Mouse (Mus musculus) bone marrow macrophage, adult 2 months (primary cell): Measurements from ENCODE around the gene Ckap2. TPM values are rescaled to one million over a fixed set of nuclear protein-coding genes. Genes with fewer than 3 reads are reported as not detected.
A peak's percentile ranks its signal among the peaks of the same experiment; 100 is the strongest.

Experiments
- H3K27ac ChIP-seq: 2 replicates; pipeline ENCODE4 v1.5.1; 2012; ENCODE audit warnings: low read depth, low read length; ENCODE audit not compliant: insufficient read depth
- H3K4me1 ChIP-seq: 2 replicates; pipeline ENCODE4 v1.6.1; 2012; ENCODE audit warnings: low read length; ENCODE audit not compliant: control insufficient read depth, insufficient read depth
- H3K4me3 ChIP-seq: 2 replicates; pipeline ENCODE4 v1.5.1; 2012; ENCODE audit warnings: mild to moderate bottlenecking, low read length, moderate library complexity; ENCODE audit not compliant: insufficient read depth
- CTCF ChIP-seq: IDR thresholded peaks from 2 replicates; pipeline ENCODE4 v1.5.1; 2012; ENCODE audit warnings: low read depth, mild to moderate bottlenecking, low read length, moderate library complexity
- POLR2A ChIP-seq: IDR thresholded peaks from 2 replicates; pipeline ENCODE4 v1.6.1; 2012; ENCODE audit warnings: mild to moderate bottlenecking, low read depth, low read length, borderline replicate concordance
- polyA plus RNA-seq: library from polyadenylated mRNA; stranded (reverse); fragments of >200 nt; gene quantifications from 2 replicates; pipeline ENCODE4 v1.2.4, GENCODE M21; 2012; ENCODE audit not compliant: missing spikeins, insufficient read depth, insufficient read length

Ckap2 gene
- polyA plus RNA-seq, 1 experiment, result 22.0 TPM

DNA sequence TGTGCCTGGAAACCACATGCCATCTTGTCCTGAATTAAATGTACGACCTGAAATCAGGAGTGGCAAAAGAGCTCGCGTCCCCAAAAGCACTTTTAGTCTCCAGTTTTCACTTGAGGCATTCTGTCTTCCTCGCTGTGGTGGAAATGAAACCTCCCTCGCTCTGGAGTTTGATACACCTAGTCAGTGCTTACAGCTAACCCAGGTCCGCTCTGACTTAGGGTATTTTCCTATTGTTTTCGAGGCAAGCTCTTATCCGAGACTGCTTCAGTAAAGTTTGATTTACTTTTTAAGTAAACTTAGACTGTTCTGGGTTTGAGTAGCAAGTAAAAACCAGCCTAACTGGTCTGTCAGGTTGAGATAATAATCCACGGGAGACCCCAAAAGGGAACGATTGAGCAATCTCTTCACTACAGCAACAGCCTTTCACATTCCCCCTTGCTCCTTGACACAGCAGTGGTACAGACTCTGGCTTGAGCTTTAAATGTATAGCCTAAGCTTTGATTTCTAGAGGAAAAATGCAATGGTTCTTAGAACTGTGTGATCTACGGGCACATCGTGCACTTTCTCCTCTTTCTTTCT is 7.9 kb upstream of the Ckap2 start:
- Histone ChIP-seq H3K4me3 (peak overlapping the region; percentile 92), H3K27ac (peak overlapping the region; percentile 90), H3K4me1 (peaks cover 7% of the 10 kb centered on the region; the same call in 1 of the 2 replicates)
- TF ChIP-seq POLR2A (no peak), CTCF (no peak)

DNA sequence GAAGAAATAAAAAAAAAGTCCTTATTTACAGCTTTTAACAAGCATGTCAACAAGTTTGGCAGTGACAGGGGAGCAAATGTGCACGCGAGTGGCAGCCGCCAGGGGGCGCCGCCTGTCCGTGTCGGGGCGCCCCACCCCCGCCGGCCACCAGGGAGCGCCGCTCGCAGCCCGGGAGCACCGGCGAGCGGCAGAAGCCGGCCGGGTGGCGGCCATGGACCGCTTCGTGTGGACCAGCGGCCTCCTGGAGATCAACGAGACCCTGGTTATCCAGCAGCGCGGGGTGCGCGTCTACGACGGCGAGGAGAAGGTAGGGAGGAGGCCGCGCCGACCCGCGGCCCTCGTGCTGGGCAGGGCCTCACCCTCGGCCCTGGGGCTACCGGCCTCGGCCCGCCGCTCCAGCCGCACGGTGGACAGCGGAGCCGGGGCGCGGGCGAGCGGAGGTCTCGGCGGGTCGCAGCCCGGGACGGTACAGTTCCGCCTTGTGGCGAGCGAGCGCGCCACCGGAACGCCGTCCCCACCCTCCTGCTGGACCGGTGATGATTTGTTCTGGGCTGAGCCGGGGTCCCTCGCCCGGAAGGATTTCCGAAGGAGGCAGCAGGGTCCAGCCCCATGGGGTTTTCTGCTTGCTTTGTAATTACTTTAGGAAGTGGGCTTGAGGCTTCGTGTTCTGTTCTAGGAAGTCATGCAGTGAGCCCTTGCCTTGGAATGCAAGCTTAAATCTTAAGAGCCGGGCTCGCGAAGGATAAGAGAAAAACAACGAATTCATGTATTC is 7.2 kb upstream of the Ckap2 start, which contains the start of gene Vps36:
TSS of gene Vps36 (plus strand) at position 150 of the 772 bp plus-strand sequence.
- peaks cover 7% of the 10 kb centered on the region; the same call in 1 of the 2 replicates for H3K4me1 ChIP-seq
- H3K4me3 ChIP-seq, result peak within 1 kb of the TSS; percentile 92
- TF ChIP-seq POLR2A, result no peak; the same call in 1 of the 2 replicates
- peak; percentile 97 for TF ChIP-seq CTCF
- peak within 1 kb of the TSS; percentile 90 for H3K27ac ChIP-seq

DNA sequence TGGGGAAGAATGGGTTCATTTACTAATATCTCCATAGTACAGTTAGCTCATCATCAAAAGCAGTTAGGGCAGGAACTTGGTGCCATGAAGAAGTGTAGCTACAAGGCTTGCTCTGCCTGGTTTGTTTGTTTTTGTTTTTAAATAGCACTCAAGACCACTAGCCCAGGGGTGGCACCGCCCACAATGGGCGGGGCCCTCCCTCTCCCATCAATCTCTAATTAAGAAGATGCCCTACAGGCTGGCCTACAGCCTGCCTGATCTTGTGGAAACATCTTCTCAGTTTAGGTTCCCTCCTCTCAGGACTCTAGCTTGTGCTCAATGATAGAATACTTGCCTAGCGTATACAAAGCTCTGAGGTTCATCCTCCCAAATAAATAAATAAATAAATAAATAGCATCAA is 735 bp downstream of the Ckap2 start:
- TF ChIP-seq CTCF (no peak), POLR2A (no peak)
- H3K27ac ChIP-seq, result no peak overlapping the region
- peak overlapping the region; percentile 99 for H3K4me3 ChIP-seq
- H3K4me1 ChIP-seq, result 0 out of 2 replicates have a peak, but pooled peaks cover 4% of the 10 kb centered on the region

DNA sequence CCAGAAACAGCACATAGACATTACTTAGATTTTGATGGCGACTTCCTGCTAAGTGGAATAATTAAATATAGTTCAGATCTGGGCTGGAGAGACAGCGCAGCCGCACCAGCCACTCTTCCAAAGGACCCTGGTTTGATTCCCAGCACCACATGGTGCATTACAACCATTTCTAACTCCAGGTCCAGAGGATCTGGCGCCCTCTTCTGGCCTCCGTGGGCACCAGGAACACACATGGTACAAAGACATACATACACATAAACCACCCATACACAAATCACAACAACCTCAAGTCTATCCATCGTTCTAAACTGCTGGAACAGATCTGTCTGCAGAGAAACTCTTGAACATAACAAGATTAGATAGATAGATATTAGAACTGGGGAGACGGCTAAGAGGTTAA is 9.7 kb downstream of the Ckap2 start:
- TF ChIP-seq POLR2A (no peak), CTCF (no peak)
- H3K27ac ChIP-seq, result no peak overlapping the region
- no peak overlapping the region for H3K4me3 ChIP-seq
- H3K4me1 ChIP-seq, result no peaks in the 10 kb centered on the region

DNA sequence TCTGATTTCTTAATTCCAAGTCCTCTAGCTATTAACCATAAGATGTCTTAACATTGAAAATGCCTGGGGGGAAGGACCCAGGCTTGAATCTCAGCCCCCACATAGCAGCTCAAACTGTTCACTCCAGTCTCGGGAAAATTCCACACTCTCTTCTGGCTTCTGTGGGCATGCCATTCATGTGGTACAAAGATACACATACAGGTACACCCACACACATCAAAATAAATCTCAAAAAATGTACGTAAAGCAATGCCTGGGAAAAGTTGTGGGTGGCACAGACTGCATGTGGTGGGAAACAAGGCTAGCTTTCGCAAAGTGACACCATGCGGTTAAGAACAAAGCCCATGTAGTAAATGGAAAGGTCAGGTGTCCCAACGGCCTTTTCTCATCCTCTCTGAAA is 16.5 kb downstream of the Ckap2 start:
- no peak overlapping the region for H3K27ac ChIP-seq
- TF ChIP-seq POLR2A (no peak), CTCF (no peak)
- peaks cover 8% of the 10 kb centered on the region for H3K4me1 ChIP-seq
- H3K4me3 ChIP-seq, result no peak overlapping the region

DNA sequence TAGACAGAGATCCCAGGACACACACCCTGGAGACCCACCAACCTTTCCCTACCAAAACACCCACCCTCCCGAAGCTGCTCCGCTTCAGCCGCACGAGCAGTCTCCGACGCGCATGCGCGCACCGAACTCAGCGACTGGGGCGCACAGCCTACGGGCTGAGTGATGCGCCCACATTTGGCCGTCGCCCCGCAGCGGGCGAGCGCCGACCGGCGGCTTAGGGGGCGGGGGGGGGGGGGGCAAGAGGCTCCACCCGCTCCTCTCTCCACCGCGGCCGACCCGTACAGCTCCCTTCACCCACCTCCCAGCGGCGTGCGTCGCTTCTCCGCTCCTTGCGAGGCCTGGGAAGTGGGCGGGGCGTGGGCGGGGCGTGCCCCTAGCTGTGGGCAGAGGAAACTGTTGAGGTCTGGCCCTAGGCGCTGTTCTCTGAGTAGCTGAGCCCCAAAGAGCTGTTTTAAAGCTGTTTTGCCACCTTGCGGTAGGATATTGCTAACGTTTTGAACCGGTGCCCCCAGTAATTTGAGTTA is 19.5 kb downstream of the Ckap2 start, which contains the start of gene Nek3:
TSS of gene Nek3 (minus strand) at position 356 of the 524 bp plus-strand sequence.
- H3K4me3 ChIP-seq, result peak within 1 kb of the TSS; percentile 73

DNA sequence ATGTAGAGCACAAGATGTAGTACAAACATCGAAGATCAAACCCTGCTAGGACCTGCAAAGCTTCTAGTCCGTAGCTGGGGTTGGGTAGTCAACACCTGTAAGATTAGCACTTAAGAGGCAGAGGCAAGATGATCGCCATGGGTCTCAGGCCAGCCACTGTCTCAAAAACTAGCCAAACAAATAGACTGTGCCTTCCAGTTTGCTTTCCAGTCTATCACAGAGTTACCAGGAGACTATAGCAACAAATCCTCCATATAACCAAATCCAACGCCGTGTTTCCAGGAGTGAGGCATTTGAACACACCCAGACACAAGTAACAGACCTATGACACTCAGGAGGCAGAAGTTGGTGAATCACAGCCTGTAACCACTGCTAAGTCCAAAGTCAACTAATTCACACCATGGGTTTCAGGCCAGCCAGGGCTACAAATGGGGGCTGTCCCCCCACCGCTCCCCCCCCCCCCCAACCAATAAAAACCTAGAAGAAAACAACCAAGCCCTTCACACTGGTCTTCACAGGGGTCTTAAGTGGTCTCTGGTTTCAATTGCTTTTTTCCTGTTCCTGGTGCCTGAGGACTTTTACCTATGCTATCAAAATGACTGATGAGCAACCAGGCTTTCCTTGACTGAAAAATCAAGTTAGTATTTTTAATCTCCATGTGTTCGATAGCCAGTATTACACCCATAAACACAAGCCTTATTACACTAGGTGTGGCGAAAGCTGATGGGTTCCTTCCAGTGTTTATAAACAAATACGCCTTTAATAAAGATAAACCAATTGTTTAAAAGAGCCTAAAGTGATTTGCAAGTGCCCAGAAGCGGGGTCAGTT is 20.2 kb downstream of the Ckap2 start:
- H3K27ac ChIP-seq, result peak overlapping the region; percentile 36
- peak overlapping the region; percentile 73 for H3K4me3 ChIP-seq
- peaks cover 8% of the 10 kb centered on the region for H3K4me1 ChIP-seq
- TF ChIP-seq CTCF, result no peak
- TF ChIP-seq POLR2A, result no peak

More for the DNA sequence above, 19.5 kb downstream of the Ckap2 start, which contains the start of gene Nek3:
- Histone ChIP-seq H3K4me1 (peaks cover 8% of the 10 kb centered on the region), H3K27ac (peak within 1 kb of the TSS; percentile 36)
- peak; percentile 62 for TF ChIP-seq POLR2A
- TF ChIP-seq CTCF, result no peak

DNA sequence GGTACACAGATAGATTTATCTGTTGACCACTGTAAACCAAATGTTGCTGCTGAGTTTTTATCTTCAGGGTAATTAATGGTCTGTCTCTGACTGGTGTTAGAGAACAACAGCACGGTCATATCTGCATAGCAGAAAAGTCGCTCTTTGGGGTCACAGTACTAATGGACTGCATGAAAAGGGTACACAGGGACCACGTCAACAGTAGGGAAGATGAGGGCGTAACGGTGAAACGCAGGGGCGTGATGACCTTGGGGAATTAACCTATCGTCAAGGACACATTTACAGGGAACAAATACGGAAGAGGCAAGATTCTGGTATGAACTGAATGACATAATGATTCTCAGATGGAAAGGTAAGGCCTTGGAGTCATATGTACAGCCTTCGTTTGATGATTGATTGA is 21.2 kb downstream of the Ckap2 start:
- Histone ChIP-seq H3K4me3 (no peak overlapping the region), H3K27ac (no peak overlapping the region), H3K4me1 (peaks cover 8% of the 10 kb centered on the region)
- TF ChIP-seq POLR2A (no peak), CTCF (no peak)

DNA sequence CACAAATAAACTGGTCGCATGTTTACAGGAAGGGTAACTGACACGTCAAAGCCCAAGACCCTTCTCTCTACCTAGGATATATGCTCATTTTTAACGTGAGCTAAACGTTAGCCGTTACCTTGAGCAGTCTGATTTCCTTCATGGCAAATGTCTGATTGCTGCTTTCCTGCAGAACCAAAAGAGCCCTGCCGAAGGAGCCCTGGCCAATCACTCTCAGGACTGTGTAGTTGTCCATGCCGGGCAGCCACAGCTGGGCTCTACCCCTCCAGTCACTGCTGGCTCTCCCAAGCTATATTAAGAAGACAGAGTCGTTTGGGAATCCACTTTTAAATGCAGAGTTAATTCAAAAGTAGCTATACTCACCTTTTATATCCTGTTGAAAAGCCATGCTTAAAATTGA is 23.4 kb downstream of the Ckap2 start:
- no peak overlapping the region for H3K4me3 ChIP-seq
- no peak overlapping the region for H3K27ac ChIP-seq
- peaks cover 8% of the 10 kb centered on the region for H3K4me1 ChIP-seq
- TF ChIP-seq POLR2A (no peak), CTCF (no peak)
